Mouse (Mus musculus): ENCODE data around the gene Krt25. TPM values are rescaled to one million over a fixed set of nuclear protein-coding genes. Genes with fewer than 3 reads are reported as not detected.

Krt25 gene
- total RNA-seq (2023) = not detected in 2 replicates

DNA sequence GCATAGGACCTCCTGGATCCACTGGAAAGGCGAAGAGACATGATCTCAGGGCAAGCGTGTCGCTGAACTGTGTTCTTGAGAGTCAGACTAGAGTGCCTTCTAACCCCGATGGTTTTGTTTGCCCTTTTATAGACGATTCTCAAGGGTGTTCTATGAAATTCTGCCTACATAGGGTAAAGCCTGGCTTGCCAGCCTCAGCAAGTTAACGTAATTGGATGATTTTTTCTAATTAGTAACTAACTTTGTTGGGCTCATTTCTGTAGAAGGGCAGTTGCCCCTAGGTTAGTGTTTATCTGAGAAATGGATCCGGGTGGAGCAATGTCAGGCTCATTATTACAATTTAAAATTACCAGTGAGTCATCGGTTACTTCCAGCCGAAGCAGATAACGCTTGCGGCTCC is at the start of gene Krt25:
Gene Krt25 (minus strand): TSS at position 101 of the 400 bp plus-strand sequence.

DNA sequence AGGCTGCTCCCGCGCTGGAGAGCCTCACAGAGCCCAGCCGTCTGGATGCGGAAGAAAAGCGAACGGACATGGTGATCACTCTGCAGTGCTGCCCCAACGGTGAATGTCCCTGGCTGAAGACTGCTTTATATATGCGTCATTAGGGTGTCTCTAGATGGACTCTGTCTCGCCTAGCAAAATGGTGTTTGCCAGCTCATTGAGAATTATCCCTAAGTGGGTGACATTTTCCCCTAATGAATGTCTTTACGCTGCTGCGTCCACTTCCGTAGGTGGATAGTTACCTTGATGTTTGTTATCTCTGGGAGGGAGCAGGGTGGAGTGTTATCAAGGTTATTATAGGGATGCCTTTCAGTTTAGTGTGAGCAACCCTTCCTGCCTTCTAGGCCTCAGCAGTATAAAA is 28.3 kb upstream of the Krt25 start, which contains the start of gene Krt27:
Gene Krt27 (minus strand): TSS at position 101 of the 400 bp plus-strand sequence.

DNA sequence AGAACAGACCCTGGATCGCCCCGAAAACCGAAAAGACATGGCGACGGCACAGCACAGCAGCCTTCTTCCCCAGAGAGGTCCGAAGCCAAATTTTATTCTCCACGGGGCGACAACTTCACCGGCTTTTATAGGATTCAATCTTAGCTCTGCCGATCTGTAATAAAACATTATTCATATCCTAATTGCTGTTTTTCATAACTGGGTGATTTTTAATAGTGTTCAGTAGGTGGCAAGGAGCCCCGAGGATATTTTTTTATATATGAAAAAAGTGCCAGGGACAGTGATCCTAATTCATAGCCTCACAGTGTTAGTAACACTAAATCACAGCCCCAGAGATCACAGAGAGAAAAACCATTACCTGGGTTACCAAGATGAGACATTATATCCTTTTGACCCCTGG is 15.1 kb upstream of the Krt25 start, which contains the start of gene Krt26:
Gene Krt26 (minus strand): TSS at position 101 of the 400 bp plus-strand sequence.

DNA sequence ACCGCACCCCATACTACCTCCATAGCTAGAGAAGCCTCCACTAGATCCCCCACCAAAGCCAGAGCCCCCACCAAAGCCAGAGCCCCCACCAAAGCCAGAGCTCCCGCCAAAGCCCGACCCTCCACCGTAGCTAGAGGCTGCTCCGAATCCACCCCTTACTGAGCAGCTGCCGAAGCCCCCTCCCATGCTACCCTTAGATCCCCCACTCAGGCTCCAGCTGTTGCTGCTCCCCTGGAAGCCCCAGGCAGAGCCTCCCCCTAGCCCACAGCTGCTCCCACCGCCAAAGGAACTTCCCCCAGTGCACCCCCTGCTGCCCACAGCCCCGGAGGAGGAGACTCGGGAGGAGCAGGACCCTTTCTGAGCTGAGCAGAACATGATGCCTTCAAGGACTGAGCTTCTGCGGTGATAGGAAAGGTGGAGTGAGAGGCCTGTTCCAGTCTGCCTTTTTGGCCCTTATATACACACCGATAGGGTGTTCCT is 37.9 kb downstream of the Krt25 start, which contains the start of gene Krt24:
Gene Krt24 (minus strand): TSS at position 430 of the 480 bp plus-strand sequence.

Other genes with a start within 250 kb of the Krt25 start
- 1.1 and 5.7 TPM in 2 replicates for gene Tns4, start 233.6 kb downstream of the Krt25 start, total RNA-seq (2023)
- 0.54 and 1.8 TPM in 2 replicates for gene Ccr7, start 167.9 kb downstream of the Krt25 start, total RNA-seq (2023)
- gene Smarce1, start 91.9 kb downstream of the Krt25 start, total RNA-seq (2023) = 71.7 and 98.4 TPM in 2 replicates
- gene Krt222, start 78.9 kb downstream of the Krt25 start, total RNA-seq (2023) = not detected in 2 replicates
- not detected in 2 replicates for gene Krt24, start 37.7 kb downstream of the Krt25 start, total RNA-seq (2023)
- gene Krt26, start 15.0 kb upstream of the Krt25 start, total RNA-seq (2023) = not detected in 2 replicates
- not detected in 2 replicates for gene Krt27, start 28.2 kb upstream of the Krt25 start, total RNA-seq (2023)
- gene Krt28, start 52.0 kb upstream of the Krt25 start, total RNA-seq (2023) = not detected in 2 replicates
- not detected in 2 replicates for gene Krt10, start 66.4 kb upstream of the Krt25 start, total RNA-seq (2023)
- gene Krt12, start 99.3 kb upstream of the Krt25 start, total RNA-seq (2023) = not detected in 2 replicates
- gene Krt20, start 115.2 kb upstream of the Krt25 start, total RNA-seq (2023) = not detected in 2 replicates
- not detected in 2 replicates for gene Krt23, start 170.2 kb upstream of the Krt25 start, total RNA-seq (2023)
- gene Krt39, start 198.4 kb upstream of the Krt25 start, total RNA-seq (2023) = not detected in 2 replicates
- gene Krt40, start 220.2 kb upstream of the Krt25 start, total RNA-seq (2023) = not detected in 2 replicates
- not detected in 2 replicates for gene Krtap3-3, start 227.9 kb upstream of the Krt25 start, total RNA-seq (2023)
- gene Krtap3-2, start 233.9 kb upstream of the Krt25 start, total RNA-seq (2023) = not detected in 2 replicates
- gene Gm11939, start 236.5 kb upstream of the Krt25 start, total RNA-seq (2023) = not detected in 2 replicates
- gene Krtap3-1, start 243.7 kb upstream of the Krt25 start, total RNA-seq (2023) = not detected in 2 replicates

All from neutrophil, adult 65 days (primary cell).